Mouse (Mus musculus) gastrocnemius, postnatal 4 days (tissue): ENCODE measurements around the gene Tmem30c. TPM values are rescaled to one million over a fixed set of nuclear protein-coding genes. Genes with fewer than 3 reads are reported as not detected.

Source experiments
- DNase-seq, 2 experiments: peaks; one replicate each; pipeline ENCODE4 v3.0.0; 2021 to 2022; ENCODE audit warnings: low spot score in 2 of 2, mixed read lengths in 2 of 2
- long read RNA-seq, 2 experiments: library from polyadenylated mRNA; stranded (forward); transcript quantifications; one replicate each; pipeline ENCODE4 v2.0.0; 2021
- total RNA-seq, 2 experiments: library from RNA; stranded (reverse); gene quantifications; 2 replicates each; pipeline ENCODE4 v1.2.3; 2021

Gene Tmem30c
- total RNA-seq, result not detected
- long read RNA-seq, experiment 1, result 0 reads
- long read RNA-seq, experiment 2, result 0 reads

DNA sequence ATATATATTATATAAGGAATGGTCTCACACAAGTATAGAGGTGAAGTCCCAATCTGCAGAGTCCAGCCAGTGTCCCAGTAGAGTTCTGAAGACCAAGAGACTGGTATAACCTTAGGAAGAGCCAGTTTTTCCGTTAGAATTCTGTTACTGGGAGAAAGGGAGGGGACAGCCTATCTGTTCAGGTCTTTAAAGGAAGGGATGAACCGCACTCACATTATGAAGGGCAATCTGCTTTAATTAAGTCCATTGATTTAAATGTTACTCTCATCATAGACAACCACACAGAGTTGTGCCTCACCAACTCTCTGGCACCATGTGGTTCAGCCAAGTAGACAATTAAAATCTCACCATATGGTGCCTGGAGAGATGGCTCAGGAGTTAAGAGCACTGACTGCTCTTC is at the start of gene Tmem30c:
Gene Tmem30c, minus strand, starts transcription at position 101 of the 400 bp plus-strand sequence.
- no peak for DNase-seq

DNA sequence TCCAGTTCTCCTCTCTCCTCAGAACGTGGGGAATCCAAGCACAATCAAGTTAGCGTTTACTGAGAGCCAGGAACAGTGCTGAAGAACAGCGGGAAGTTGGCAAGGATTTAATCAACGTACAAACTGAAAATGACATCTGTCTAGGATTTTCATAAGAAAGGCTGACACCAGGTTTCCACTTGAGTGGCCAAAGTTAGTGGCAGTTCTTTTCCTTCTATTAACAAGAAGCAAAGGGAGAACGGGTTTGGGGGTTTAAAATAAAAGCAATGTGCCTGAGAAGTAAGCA is 47.9 kb upstream of the Tmem30c start:
- DNase-seq, result no peak

DNA sequence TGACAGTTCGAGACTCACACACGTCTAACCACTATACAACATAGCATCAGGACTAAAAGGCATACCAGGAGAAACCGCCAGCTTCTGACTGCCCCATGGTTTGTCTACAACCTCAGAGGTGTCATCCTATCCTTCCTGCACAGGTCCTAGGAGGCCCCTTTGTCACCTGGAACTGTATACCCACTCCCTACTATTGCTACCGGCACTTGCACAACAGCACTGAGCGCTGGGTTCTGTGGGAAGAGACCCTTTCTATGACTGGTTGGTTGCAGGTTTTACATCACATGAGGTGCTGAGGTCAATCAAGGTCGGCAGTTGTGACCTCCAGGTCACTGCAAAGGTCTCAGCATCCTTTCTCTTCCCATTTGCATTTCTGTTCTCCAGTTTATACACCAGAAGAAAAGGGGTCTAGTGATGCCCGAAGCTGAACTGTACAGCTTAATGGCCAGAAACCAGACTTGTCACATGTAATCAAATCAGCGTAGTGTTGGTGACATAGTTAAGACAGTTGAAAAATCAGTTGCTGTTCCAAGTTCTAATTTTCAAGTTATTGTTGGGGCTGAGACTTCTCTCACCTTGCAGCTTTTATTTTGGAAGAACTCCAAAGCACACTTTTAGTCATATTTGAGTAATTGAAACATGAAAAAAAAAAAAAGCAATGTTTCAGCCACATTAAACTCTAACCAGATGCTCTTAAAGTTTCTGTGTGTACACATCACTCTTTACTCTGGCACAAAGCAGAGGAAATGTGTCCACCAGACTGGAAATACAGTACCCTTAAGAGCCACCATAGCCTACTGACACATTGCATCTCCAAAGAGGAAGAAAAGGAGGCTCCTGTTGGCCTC is 47.3 kb upstream of the Tmem30c start:
- no peak for DNase-seq

DNA sequence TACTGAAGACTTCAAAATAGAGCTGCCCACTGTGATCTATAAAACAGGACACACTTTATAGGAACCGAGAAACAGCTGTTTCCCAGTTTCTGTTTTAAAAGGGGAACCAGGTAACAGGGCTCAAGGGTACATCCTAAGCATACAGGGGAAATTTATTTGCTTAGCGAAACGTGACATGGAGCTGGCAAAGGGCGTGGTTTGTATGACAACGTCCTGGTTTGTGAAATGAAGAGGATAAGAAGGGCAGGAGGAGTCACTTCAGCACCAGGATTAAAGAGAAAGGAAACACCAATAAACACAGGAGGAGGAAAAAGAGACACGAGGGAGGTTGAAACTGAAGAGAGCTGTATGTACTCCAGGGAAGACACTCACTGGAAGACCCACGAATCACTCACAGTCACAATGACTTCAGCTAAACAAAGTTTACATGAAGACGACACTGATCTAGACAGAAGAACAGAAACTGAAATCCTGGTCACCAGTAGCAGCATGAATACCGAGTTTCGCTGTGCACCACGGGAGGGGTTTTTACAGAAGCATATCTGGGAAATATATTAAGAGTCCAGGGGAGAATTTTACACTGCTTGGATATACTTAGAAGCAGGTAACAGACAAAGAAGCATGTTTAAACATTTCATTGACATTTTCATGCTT is 44.2 kb upstream of the Tmem30c start:
- no peak for DNase-seq

DNA sequence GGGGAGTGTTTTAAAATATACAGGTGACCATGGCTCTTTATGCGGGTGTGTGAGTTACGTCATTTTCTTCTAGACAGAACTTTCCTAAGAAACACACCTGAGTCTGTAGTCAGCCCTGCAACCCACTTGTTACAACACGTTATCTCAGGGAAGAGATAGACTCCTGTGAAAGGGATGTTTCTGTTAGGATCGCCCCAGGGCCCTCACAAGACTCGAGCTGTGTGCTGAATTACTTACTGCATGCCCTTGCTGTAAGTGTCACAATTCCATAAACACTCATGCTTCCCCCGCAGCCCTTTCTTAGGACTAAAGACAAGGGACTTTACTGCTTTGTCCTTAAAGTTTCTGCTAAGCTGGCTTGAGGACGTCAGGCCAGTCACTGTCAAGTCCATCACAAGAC is 39.6 kb upstream of the Tmem30c start:
- DNase-seq, result no peak

DNA sequence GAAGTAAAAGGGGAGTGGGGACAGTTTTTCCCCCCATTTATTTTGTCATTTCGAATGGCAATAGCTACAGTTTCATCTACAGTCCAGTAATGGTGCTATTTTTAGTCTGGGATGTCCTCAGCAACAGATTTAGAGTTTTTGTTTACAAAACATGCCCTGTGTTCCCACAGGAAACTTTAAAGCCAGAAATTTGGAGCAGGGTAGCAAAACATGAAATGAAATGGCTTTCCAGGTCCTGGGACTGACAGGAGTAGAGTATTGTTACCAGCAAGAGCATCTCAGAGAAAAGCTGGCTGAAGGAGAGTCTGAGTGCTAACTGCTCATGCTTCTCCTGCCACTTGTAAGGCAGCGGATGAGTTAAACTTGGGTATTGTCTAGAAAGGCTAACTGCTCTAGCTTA is 37.4 kb upstream of the Tmem30c start:
- DNase-seq, result no peak

DNA sequence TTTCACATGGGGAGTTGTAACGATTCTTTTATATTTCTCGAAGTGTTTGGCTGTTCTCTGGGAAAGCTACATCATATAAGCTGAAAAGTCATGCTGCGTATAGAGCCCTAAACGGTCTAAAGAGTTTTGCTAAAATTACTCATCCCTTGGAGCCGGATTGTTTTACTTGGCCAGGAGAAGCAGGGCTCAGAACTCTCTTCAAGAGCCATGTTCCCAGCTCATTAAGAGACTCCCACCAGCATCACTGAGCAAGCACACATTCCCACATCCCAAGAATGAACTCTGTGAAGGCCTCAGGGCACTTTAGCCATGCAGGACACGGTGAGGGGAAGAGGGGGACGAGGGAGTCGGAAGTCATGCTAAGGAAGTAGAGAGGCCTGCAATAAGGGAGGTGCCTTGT is 36.4 kb upstream of the Tmem30c start:
- DNase-seq, result no peak

DNA sequence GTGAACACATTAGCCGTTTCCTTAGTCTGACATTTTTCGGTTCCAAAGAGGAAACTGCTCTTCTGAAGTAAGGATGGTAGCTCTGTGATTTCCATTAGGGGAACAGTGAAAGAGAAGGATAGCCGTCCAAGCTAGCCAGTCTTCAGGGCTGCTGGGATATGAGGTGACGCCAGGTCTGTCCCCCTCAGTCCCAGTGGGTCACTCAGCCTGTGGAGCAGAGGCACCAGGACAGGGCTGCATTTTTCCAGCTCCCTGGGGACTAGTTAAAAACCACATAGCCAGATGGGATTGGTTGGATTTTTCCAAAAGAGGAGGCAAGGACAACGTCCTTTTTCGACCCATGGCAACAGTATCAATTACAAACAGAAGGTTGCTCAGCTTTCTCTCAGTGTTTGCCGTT is 34.3 kb upstream of the Tmem30c start:
- DNase-seq, result peak; percentile 27 to 51

DNA sequence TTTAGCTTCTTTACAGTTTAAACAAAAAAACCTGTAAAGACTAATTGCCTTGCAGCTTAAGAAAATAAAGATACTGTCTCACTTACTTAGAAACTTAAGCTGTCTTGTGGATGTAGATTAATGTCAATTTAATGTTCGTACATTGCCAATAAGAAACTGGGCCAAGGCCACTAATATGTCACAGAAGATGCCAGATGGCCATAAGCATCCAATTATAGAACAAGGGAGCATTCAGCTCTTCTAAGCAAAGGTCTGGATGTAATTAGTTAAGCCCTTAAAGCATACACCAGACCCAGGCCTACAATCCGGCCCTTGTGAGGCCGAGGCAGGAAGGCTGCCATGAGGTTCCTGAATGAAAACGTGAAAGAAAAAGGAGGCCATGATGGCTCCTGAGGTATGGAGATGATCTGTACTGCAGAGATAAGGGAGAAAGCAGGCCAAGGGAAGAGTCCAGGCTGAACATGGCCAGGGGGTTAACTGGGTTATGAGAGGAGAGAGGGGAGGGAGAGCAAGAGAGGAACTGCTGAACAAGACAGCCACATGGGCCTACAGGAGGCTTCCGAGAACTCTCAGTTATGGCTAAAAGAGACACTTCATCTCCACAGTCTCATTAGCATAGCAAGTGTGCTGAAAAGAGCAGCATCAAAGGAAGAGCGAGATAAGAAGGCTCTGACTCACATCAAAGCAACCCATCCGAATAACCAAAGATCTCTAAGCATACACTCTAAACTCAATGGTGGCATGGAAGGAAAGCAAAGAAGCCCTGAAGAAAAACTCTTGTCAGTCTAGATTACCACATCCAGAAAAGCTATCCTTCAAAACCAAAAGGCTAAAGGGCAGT is 26.8 kb upstream of the Tmem30c start:
- no peak for DNase-seq

DNA sequence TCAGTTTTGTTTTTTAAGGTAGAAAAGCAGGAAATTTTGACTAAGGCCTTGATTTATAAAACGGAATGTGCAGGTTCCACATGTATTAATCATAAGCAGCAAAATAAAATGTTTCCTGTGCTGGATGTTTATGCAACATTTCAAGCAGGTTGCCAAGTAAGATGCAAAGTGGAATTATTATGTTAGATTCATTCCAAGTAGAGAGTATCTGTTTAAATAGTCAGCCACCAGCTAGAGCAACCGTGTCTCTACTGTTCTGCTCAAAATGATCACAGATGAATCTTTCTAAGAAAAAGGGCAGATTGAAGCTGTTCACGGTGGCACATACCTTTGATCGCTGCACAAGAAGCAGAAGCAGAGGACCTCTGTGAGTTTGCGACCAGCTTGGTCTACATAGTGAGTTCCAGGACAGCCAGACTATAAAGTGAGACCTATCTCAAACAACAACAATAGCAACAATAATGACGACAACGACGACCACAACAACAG is 26.0 kb upstream of the Tmem30c start:
- no peak for DNase-seq

DNA sequence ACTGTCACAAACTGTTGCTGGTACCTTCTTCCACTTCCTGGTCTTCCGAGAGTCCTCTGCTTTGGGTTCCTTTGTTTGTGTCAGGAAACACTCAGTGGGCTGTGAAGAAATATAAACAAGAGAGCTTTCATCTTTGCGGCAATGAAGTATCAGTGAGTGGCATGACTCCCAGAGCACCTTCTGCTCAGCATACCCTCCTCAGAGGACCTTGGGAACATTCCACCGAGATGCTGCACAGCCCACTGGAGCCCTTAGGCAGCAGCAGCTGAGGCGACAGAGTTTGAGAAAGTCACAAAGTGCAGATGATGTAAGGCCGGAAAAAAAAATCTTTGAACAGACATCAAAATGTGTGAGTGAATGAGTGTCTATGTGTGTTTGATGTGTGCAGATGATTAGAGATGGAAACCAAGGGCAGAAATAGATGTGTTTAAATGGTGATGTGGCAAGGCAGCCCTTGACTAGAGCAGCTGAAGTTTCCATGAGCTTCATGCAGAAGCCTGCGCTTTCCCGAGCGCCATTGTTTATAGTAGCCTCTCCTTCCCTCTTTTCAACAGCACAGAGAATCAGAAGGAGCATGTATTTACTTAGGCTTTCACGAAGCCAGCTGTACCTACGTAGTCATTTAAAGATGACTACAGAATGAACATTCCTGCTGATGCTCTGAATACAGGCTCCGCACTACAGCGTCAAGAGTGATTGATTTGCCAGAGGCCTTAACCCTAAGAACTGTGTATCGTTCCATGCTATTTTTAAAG is 25.4 kb upstream of the Tmem30c start:
- DNase-seq, result no peak

DNA sequence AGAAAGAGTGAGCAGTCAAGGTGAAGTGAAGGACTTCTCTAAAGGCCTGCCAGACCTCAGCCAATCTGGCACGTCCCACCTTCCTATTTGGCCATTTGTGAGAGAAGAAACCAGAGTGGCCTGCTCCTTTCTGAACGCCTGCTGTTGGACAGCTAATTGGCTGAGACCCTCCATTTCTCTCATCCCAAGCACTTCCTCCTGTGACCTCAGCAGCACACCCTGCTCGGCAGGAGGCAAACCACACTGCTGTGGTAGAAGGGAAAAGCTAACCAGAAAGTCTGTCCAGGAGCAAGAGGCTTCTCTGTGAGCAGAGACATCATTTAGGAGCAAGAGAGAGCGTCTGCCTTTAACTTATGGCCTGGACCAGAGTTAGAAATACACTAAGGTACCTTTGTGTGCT is 24.5 kb upstream of the Tmem30c start:
- DNase-seq, result no peak

DNA sequence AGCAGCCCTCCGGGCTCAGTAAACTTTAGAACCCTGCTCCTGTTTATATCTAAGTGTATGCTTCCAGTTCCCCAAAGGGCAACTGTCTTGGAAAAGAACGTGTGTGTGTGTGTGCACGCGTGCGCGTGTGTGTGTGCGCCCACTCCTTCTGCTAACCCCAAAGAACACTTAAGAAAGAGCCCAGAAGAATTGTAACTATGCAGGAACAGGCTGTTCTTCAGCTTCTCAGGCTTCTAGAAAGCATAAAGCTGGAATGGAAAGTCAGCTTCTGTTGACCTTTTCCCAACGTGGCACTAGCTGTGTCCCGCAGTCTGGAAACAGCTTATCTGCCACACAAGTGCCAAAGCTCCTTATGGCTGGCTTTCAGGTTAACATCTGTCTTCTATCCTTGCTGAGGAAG is 22.4 kb upstream of the Tmem30c start:
- DNase-seq, result no peak

DNA sequence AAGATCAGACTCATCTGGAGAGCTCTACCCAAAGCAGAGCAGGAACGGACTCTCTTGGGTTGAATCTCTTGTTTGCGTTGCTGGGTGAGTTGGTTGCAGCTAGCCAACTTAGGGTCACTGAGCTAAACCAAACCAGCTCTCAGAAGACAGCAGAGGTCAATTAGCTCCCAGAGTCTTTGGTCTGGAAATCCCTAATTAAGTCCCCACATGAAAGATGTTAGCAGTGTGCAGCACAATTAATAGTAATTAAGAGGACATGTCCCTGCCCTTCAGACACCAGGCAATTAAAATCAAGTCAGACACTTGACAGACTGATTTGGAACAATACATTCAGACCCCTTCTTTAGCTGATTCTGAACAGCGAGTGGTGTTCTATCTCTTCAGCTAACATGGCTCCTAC is 21.6 kb upstream of the Tmem30c start:
- no peak for DNase-seq

DNA sequence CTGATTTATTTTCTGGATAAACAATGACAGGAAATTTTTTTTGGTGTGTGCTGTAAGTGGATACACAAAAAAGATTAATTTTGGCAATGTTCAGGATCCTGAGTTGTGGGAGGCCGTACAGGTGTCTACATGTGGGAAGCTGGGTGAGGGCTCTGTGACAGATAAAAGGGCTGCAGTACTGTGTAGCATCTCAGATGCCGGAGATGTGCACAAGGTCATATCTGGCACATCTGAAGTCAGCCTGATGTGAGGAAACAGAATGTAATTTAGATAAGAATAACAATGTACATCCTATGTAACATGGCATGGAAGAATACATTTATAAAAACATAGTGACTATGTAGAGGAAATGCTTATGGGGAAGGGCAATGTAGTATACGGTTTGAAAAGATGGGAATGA is 20.8 kb upstream of the Tmem30c start:
- no peak for DNase-seq

DNA sequence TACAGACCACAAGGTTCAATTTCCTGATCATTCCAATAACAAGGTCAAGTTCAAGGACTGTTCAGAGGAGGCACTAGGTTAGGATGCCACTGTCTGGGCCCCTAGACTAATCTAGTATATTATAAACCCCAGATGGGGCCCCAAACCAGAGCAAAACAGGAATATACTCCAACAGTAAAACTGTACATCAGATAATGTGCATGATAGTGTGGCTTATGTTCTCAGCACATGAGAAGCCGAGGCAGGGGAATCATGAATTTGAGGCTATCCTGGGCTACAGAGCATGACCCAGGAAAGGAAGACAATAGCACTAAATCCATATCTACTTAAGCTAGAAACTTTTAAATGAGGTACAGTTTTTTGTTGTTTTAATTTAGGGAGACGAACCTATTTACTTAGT is 19.5 kb upstream of the Tmem30c start:
- DNase-seq, result no peak

DNA sequence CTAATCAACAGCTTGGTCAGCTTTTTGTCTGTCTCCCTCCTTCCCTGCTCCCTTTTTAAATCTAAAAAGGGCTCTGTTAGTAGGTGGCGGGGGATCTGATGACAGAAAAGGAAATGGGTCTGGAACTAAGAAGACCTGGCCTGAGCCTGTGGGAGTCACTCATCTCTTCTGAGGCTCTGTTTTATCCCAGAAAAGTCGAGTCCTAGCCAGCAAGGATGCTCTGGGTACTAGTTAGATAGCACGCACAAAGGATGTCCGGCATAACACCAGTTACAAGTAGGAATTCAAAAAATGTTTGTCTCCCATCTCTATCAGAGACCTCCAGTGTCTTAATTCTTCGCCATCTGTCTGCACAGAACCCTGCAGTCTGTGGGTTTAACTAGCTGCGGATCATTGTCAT is 12.8 kb upstream of the Tmem30c start:
- DNase-seq, result no peak

DNA sequence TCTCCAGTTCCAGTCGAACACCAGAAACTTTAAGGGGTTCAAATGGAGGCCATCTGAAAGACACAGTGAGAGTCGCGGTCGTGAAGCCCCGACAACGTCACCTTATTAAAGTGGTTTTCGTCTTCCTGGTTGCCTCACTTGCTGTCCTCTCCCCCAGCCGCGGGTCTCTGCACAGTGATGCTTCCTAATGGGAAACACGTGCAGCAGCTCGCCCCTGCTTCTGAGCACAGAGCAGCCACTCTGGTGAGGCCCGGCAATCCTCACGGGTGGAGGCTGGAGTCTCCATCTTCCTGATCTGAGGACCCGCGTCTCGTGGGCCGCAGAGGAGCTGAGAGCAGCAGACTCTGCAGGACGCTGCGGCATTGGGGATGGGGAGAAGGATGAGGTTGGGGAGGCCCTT is 11.1 kb upstream of the Tmem30c start:
- DNase-seq, result no peak

DNA sequence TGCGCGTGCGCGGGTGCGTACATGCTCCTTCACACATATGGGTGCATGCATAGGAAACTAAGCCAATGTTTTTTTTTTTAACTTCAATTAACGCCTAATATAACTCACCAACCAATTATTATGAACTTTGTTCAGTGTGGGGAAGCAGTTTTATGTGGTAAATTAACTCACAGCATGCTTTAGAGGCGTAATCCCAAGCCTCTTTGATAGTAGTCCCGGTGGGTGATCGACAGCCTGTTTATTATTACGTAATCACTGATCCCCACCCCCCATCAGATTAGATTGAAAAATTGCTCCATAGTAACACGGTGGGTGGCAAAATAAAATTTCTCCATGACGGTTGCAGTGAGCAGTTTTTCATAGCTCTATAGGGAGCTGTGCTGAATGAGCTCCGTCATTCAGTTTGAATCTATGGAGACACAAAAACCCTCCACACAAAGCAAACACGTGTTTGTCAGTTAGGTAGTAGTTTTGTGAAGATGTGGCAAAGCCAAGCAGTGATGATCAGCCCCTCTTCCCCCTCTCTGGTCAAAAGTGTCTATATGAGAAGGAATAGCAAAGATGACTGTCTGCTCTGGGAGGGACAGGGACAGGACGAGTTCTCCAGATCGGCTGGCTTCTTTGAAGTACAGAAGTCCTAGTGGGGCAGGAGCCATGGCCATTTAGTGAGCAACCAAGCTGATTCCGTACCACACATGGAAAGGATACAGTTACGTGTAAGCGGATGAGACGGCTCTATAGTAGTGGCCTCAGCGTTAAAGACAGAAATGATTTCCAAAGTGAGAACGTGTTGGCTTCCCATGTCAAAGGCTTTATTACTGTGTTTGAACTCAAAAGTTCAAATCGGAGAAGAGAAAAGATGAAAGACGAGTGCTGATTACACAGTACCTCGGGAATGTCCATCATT is 10.4 kb upstream of the Tmem30c start:
- no peak for DNase-seq

DNA sequence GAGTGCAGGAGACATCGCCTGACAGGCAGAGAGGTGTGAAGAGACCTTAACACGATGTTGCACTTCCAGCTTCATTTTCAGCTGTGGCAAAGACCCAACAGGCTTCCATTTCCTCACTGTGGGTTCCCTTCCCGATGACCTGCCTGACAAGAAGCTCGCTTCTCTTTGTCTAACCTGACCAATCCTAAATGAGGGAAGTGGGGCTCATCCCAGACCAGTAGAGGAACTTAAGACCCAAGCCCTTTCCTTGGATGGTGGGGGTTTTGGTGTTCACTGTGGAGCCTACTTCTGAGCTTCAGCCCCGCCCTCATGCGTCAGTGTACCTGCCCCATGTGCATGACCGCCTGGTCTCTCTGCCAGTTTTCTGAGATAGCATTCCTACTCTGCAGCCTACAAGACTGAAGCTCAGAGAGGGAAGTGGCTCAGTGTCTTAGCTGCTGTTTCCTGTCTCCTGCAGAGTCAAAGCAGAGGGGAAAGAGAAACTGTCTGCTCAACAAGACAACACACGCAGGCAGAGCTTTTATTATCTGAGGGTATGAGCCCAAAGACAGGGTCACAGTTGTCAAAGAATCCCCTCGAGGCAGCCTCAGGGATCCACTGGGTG is 8.9 kb upstream of the Tmem30c start:
- no peak for DNase-seq
